Mouse (Mus musculus): ENCODE measurements at regions not wholly inside any gene's neighbourhood (a gene's known extent, or its start where the extent isn't known, plus 50 kb on each side); places are given as distances from the start of the nearest gene placed in this dataset.

DNA sequence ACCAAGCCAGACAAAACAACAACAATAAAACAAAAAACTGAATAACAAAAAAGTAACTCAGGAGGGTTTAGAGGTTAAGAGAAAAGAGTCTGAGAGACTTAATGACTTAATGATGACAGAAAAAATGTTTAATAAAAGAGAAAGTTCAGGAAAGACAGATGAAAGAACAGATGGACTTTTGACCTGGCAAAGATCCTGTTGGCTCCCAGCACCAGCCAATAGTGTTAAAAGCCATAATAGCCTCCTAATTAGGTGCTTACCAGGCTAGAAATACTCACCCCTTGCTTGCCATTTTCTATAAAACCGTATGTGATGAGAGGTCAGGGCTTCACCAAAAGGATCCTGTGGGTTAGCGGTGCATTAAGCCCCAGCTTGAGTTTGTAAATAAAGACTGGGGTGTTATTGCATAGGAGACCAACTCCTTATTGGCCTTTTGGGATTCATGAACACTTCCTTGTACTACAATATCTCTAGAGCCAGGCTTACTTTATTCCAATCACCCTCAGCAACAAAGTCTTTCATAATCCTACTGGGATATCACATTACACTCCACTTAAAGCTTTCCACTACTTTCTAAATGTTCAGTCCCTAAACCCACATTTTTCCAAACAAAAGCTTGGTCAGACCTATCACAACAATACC lies 282.1 kb upstream of the Rasa1 start:
- no peak overlapping the region for H3K27ac ChIP-seq
- no peaks in the 10 kb centered on the region for H3K9me3 ChIP-seq
- 47% methylated on average over 2 of the region's 2 CpGs for WGBS
- H3K4me3 ChIP-seq (replicated peaks) = no peak overlapping the region
- no peak for ATAC-seq (ENCODE audit: low FRiP score)
- H3K36me3 ChIP-seq (replicated peaks) = no peaks in the 10 kb centered on the region
- no peaks in the 10 kb centered on the region for H3K27me3 ChIP-seq
- H3K4me1 ChIP-seq = no peaks in the 10 kb centered on the region
- no peak overlapping the region for H3K9ac ChIP-seq
- no peak overlapping the region for H3K4me2 ChIP-seq

DNA sequence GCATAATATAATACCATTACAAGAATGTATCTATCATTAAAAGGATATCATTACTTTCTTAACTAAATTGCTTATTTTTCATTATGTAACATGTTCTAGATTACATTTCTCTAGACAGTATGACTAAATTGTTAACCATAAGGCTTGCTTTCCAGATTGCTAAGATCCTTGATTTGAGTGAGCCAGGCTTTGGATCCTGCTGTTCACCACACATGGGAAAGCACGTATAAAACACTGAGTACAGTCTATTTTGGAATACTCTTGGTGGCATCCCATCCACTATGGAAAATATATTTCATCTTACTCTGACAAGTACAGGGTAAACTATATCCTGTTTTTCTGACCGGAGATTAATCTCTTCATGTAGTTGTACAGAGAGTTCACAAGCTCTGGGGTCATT lies 268.9 kb upstream of the Rasa1 start:
- no peak overlapping the region for H3K4me3 ChIP-seq (replicated peaks)
- H3K4me2 ChIP-seq = no peak overlapping the region
- WGBS = 87% methylated on average over 2 of the region's 2 CpGs
- H3K36me3 ChIP-seq (replicated peaks) = no peaks in the 10 kb centered on the region
- no peak for ATAC-seq (ENCODE audit: low FRiP score)
- H3K9me3 ChIP-seq = no peaks in the 10 kb centered on the region
- H3K9ac ChIP-seq = no peak overlapping the region
- H3K27ac ChIP-seq = no peak overlapping the region
- no peaks in the 10 kb centered on the region for H3K27me3 ChIP-seq
- no peaks in the 10 kb centered on the region for H3K4me1 ChIP-seq

DNA sequence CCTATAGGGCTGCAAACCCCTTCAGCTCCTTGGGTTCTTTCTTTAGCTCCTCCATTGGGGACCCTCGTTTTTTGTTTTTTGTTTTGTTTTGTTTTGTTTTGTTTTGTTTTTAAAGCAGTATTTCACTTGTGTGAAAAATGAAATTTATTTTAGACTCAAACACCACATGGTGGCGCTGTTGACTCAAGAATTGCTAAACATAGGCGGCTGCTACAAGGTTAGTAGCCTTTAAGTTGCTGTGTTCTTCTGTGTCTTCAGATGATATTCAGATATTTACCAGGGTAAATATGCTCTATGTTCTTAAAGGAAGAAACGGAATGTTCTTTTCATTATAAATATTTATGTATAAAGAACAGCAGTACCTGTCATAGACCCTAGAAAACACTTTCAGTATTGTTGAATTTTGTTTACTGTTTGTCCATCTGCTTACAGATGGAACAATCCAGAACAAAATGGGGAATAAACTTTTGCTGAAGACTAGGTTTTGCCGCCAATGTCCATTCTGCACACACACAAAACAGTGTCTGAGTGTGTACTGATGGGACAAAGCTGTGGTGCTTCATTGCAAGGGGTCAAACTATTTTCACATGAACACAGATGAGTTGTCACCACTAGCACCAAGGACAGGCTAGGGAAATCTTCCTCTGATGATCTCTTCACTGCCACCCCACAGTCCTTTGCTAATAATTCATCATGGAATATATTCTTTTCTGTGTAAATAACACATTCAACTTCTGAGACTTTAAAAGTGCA lies 267.3 kb upstream of the Rasa1 start:
- Histone ChIP-seq H3K27ac (no peak overlapping the region), H3K9ac (no peak overlapping the region), H3K27me3 (no peaks in the 10 kb centered on the region), H3K4me1 (no peaks in the 10 kb centered on the region), H3K4me2 (no peak overlapping the region), H3K9me3 (no peaks in the 10 kb centered on the region), H3K36me3 (replicated peaks) (no peaks in the 10 kb centered on the region), H3K4me3 (replicated peaks) (no peak overlapping the region)
- ATAC-seq (ENCODE audit: low FRiP score) = peak; percentile 63; the same call in 1 of the 2 replicates
- 17% methylated on average over 5 of the region's 5 CpGs for WGBS

DNA sequence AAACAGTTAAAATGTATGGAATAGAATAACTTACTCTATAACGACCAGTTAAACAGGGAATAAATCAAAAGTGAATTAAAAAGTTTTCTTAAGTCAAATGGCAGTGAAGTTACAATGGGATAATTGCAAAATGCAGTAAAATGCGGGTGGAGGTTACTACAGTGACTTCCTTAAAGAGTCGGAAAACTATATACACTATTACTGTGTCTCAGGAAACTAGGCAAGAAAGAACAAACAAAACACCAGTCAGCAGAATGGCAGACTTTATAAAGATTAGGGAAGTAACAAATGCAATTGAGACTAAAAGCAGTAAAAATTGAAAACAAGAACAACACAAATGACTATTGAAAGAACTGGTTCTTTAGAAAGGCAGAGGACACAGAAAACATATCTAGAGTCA lies 264.1 kb upstream of the Rasa1 start:
- Histone ChIP-seq H3K27me3 (no peaks in the 10 kb centered on the region), H3K9me3 (no peaks in the 10 kb centered on the region), H3K4me3 (replicated peaks) (no peak overlapping the region), H3K36me3 (replicated peaks) (no peaks in the 10 kb centered on the region), H3K27ac (no peak overlapping the region), H3K4me1 (no peaks in the 10 kb centered on the region), H3K9ac (no peak overlapping the region), H3K4me2 (no peak overlapping the region)
- 91% methylated on average over 3 of the region's 3 CpGs for WGBS
- ATAC-seq (ENCODE audit: low FRiP score) = no peak

DNA sequence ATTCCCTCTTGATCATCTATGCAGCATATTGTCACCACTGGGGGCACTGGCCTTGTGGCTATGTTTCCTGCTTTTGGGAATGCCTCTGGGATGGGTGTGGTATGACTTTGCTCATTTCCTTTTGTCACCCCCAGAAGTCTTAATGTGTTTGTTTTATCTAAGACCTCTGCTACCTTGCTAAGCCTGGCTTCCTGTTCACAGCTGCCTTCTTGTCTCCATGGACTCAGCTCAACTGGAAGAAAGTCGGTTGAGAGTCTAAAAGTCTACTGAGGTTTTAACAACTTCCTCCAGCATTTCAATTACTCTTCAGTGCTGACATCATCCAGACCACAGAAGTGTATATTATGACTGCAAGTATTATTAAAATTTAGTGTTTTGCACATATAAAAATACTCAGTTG lies 220.7 kb upstream of the Rasa1 start:
- no peak overlapping the region for H3K4me2 ChIP-seq
- H3K4me3 ChIP-seq (replicated peaks) = no peak overlapping the region
- H3K36me3 ChIP-seq (replicated peaks) = no peaks in the 10 kb centered on the region
- H3K4me1 ChIP-seq = no peaks in the 10 kb centered on the region
- no peaks in the 10 kb centered on the region for H3K27me3 ChIP-seq
- no peak overlapping the region for H3K27ac ChIP-seq
- H3K9me3 ChIP-seq = no peaks in the 10 kb centered on the region
- no peak overlapping the region for H3K9ac ChIP-seq
- WGBS = 87% methylated on average over 1 of the region's 1 CpGs
- no peak for ATAC-seq (ENCODE audit: low FRiP score)

DNA sequence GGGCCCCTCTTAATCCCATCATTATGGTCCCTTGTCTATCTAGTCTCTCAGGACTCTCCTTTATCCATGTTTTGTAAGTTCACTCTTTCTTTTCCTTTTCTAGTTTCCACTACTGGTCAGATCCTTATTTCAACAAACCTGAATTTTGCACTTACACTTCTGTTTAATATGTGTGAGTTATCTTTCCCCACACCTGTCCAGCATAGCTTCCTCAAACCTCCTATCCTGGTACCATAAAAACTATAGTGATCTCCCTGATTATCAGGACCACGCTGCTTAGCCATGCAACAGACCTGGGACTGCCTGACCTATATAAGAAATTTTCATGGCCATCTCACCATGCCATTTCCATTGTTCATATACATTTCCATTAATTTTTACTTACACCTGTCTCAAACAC lies 219.6 kb upstream of the Rasa1 start:
- 94% methylated on average over 1 of the region's 1 CpGs for WGBS
- Histone ChIP-seq H3K27ac (no peak overlapping the region), H3K27me3 (no peaks in the 10 kb centered on the region), H3K4me3 (replicated peaks) (no peak overlapping the region), H3K4me1 (no peaks in the 10 kb centered on the region), H3K36me3 (replicated peaks) (no peaks in the 10 kb centered on the region), H3K9me3 (no peaks in the 10 kb centered on the region), H3K4me2 (no peak overlapping the region), H3K9ac (no peak overlapping the region)
- no peak for ATAC-seq (ENCODE audit: low FRiP score)

DNA sequence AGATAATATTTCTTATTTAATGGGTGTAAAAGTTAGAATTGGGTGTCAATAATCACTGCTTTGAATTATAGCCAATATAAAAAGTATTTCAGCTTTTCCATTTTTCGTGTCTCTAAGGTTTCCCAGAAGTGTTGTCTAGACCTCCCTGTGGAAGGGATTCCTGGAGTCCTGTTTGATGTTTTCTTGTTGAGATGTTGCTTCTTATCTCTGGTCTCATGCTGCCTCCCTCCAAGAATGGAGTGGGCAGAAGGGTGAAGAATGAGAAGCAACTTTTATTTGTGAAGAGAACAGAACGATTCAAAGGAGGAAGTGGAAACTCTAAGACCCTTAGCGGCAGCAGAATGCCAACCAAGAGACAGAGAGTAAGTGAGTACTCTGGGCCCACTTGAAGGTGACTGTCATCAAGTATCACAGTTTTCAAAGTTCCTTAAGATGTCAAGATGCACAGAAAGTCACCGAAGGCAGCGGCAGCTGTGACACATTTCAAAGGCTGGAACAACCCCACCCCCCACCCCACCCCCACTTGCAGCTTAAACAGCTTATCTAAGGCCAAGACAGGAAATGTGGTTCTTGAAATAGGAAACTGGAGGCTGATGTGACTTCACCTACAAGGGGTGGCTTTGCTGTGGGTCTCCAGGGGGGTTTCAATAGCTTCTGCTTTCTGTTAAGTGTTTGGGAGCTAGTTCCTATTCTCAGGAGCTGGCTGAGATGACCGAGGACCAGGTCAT lies 218.6 kb upstream of the Rasa1 start:
- Histone ChIP-seq H3K9ac (no peak overlapping the region), H3K4me3 (replicated peaks) (no peak overlapping the region), H3K27me3 (no peaks in the 10 kb centered on the region), H3K4me2 (no peak overlapping the region), H3K36me3 (replicated peaks) (no peaks in the 10 kb centered on the region), H3K4me1 (no peaks in the 10 kb centered on the region), H3K27ac (no peak overlapping the region), H3K9me3 (no peaks in the 10 kb centered on the region)
- WGBS = 70% methylated on average over 6 of the region's 6 CpGs
- no peak for ATAC-seq (ENCODE audit: low FRiP score)

DNA sequence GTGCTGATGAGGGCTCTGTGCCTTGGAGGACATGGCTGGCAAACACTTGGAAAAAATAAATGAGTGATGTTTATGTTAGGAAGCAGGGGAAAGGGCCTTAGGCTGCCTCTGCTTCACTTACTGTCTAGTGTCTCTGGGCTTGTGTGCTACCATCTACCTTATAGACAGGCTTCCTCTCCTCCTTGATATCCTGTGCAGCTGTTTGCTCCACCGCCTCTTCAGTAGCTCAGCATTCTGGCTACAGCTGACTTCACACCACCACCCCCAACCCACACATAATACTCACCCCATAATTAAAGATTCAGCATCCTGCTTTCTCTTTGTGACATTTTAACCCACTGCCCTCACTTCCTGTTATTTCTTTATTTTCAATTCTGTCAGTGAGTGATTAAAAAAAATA lies 217.9 kb upstream of the Rasa1 start:
- no peak for ATAC-seq (ENCODE audit: low FRiP score)
- Histone ChIP-seq H3K9ac (no peak overlapping the region), H3K36me3 (replicated peaks) (no peaks in the 10 kb centered on the region), H3K9me3 (no peaks in the 10 kb centered on the region), H3K4me1 (no peaks in the 10 kb centered on the region), H3K4me2 (no peak overlapping the region), H3K4me3 (replicated peaks) (no peak overlapping the region), H3K27me3 (no peaks in the 10 kb centered on the region), H3K27ac (no peak overlapping the region)
- 82% methylated on average over 1 of the region's 1 CpGs for WGBS

DNA sequence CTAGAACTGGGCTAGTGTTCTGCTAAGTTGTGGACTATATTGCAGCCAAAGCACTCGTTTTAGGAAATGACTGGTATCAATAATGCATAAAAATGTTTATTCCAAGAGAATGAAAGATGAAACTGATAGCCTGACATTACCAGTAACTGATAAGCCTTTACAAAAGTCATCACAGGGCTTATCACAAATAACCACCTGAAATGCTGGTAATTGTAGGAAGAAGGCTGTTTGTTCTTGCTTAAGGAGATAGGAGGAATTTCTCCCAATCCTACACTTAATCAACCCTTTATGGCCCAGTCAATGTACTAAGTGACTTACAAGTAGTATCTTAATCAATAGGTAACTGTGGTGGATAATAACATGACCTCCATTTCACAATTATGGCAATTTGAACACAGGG lies 217.1 kb upstream of the Rasa1 start:
- no peak overlapping the region for H3K4me2 ChIP-seq
- no peak for ATAC-seq (ENCODE audit: low FRiP score)
- no peak overlapping the region for H3K27ac ChIP-seq
- H3K4me1 ChIP-seq = no peaks in the 10 kb centered on the region
- H3K4me3 ChIP-seq (replicated peaks) = no peak overlapping the region
- WGBS = 75% methylated on average over 1 of the region's 1 CpGs
- H3K9me3 ChIP-seq = no peaks in the 10 kb centered on the region
- no peaks in the 10 kb centered on the region for H3K36me3 ChIP-seq (replicated peaks)
- H3K9ac ChIP-seq = no peak overlapping the region
- no peaks in the 10 kb centered on the region for H3K27me3 ChIP-seq

DNA sequence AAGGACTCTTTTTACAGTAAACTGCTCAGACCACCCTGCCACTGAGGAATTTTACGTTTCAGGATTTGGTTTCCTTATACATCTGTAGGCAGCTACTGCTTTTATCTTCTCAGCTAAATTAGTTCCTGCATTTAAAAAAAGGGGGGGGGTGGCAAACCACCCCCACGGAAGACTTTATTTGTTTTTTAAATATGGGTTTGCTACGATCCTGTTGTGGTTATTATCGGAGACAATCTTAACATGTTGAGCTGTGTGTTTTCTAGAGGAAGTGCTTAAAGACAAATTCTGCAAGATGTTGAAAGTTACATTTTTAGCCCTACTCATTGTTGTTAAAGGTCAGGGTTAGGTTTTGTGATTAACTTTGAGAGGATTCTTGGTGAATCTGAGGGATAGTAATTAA lies 216.1 kb upstream of the Rasa1 start:
- H3K4me1 ChIP-seq = no peaks in the 10 kb centered on the region
- H3K36me3 ChIP-seq (replicated peaks) = no peaks in the 10 kb centered on the region
- ATAC-seq (ENCODE audit: low FRiP score) = no peak
- no peak overlapping the region for H3K4me3 ChIP-seq (replicated peaks)
- 86% methylated on average over 4 of the region's 4 CpGs for WGBS
- no peak overlapping the region for H3K27ac ChIP-seq
- H3K4me2 ChIP-seq = no peak overlapping the region
- H3K27me3 ChIP-seq = no peaks in the 10 kb centered on the region
- H3K9me3 ChIP-seq = no peaks in the 10 kb centered on the region
- H3K9ac ChIP-seq = no peak overlapping the region

DNA sequence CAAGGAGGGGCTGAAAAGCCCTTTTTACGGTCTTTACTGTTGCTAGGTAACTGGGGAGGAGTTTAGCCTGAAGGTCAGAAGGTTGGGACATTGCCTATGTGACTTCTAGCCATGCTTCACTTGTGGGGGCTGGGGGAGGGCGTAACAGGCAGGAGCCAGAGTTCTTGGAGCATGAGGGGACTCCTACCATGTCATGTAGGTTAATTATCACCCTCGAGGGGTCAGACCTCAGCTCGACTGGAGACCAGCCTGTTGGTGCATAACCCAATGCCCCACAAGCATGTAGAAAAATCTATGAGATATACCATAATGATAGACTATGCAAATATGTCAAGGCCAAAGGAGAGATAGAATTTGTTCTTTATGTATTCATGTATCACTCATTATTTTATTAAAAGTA lies 215.1 kb upstream of the Rasa1 start:
- no peak overlapping the region for H3K9ac ChIP-seq
- no peak for ATAC-seq (ENCODE audit: low FRiP score)
- no peaks in the 10 kb centered on the region for H3K27me3 ChIP-seq
- no peaks in the 10 kb centered on the region for H3K4me1 ChIP-seq
- H3K27ac ChIP-seq = no peak overlapping the region
- no peak overlapping the region for H3K4me3 ChIP-seq (replicated peaks)
- H3K36me3 ChIP-seq (replicated peaks) = no peaks in the 10 kb centered on the region
- H3K9me3 ChIP-seq = no peaks in the 10 kb centered on the region
- no peak overlapping the region for H3K4me2 ChIP-seq
- WGBS = 74% methylated on average over 4 of the region's 4 CpGs

DNA sequence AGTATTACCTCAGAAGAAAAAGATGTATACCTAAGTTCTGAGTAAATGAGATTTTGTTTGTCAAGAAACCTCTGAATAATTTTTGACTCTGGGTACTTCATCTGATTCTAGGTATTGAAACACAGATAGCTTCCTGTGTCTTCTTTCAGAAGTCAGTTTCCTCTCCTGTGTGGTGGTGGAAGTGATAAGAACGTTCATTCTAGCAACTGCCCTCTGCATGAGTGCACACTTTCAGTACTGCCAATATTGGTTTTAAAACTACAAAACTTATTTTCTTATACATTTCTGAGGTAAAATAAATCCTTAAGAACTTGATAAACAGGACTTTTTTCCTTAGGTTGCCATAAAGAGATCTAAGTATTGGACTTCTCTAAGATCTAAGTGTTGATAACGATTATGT lies 209.8 kb upstream of the Rasa1 start:
- ATAC-seq (ENCODE audit: low FRiP score) = no peak
- H3K36me3 ChIP-seq (replicated peaks) = no peaks in the 10 kb centered on the region
- no peaks in the 10 kb centered on the region for H3K4me1 ChIP-seq
- H3K27me3 ChIP-seq = no peaks in the 10 kb centered on the region
- H3K4me3 ChIP-seq (replicated peaks) = no peak overlapping the region
- no peak overlapping the region for H3K27ac ChIP-seq
- no peaks in the 10 kb centered on the region for H3K9me3 ChIP-seq
- no peak overlapping the region for H3K9ac ChIP-seq
- no peak overlapping the region for H3K4me2 ChIP-seq
- WGBS = 88% methylated on average over 2 of the region's 2 CpGs

DNA sequence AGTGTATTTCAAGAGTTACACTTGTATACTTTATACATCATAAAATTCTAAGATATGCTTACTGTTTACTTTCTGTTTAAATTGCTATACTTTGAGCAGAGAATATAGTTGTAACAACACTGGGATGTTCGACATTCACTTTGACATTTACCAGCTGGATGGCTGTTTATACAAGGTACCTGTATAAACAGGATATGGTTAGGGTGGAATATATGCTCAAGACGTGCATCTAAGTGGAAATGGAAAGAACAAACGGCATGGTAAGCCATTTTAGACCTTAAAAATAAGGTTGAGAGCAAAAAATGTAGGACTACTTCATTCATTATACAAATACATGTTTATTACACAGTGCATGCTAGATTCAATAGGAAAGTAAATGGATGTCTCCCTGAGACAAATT lies 195.9 kb upstream of the Rasa1 start:
- Histone ChIP-seq H3K9ac (no peak overlapping the region), H3K9me3 (no peaks in the 10 kb centered on the region), H3K4me3 (replicated peaks) (no peak overlapping the region), H3K27me3 (no peaks in the 10 kb centered on the region), H3K27ac (no peak overlapping the region), H3K4me1 (no peaks in the 10 kb centered on the region), H3K4me2 (no peak overlapping the region), H3K36me3 (replicated peaks) (no peaks in the 10 kb centered on the region)
- WGBS = 78% methylated on average over 3 of the region's 3 CpGs
- ATAC-seq (ENCODE audit: low FRiP score) = no peak

All from forebrain, embryonic 12.5 days (tissue).